Mouse (Mus musculus) spleen, adult 2 months (tissue): ENCODE data around the gene Gm9732. TPM values are rescaled to one million over a fixed set of nuclear protein-coding genes. Genes with fewer than 3 reads are reported as not detected.
"Not testable (repeated sequence)": the region's sequence is repeated elsewhere in the genome, so short reads cannot be mapped to it uniquely, and the experiment has no call there.

Source experiments
- DNase-seq, 2 experiments: peaks; one replicate each; pipeline versions ENCODE4 v3.0.0 to v3.0.0-alpha.2; 2012 to 2021; ENCODE audit warnings: low spot score in 2 of 2, low read depth in 1 of 2
- H3K27ac ChIP-seq: fragments of 200-500 bp; 2 replicates; pipeline ENCODE4 v1.5.1; 2012; ENCODE audit warnings: low read length, inconsistent platforms; ENCODE audit not compliant: insufficient read depth
- H3K27me3 ChIP-seq: fragments of 200-500 bp; 2 replicates; pipeline ENCODE4 v1.6.1; 2012; ENCODE audit warnings: mild to moderate bottlenecking, moderate library complexity, low read length, inconsistent platforms; ENCODE audit not compliant: control insufficient read depth, insufficient read depth
- H3K36me3 ChIP-seq: fragments of 200-500 bp; 2 replicates; pipeline ENCODE4 v1.6.1; 2012; ENCODE audit warnings: mild to moderate bottlenecking, low read length, inconsistent platforms; ENCODE audit not compliant: control insufficient read depth, insufficient read depth
- H3K4me1 ChIP-seq: fragments of 200-500 bp; 2 replicates; pipeline ENCODE4 v1.6.1; 2011; ENCODE audit warnings: inconsistent platforms; ENCODE audit not compliant: control insufficient read depth, insufficient read depth, insufficient read length
- H3K4me3 ChIP-seq: fragments of 200-500 bp; 2 replicates; pipeline ENCODE4 v1.5.1; 2011; ENCODE audit warnings: mild to moderate bottlenecking, inconsistent platforms; ENCODE audit not compliant: insufficient read depth, insufficient read length; ENCODE audit errors: extremely low read depth
- WGBS: fragments of 180-500 bp; shearing (Covaris S2); methylation state at CpG from one replicate; pipeline ENCODE4 v1.1.7; 2018; 5-methylcytosine and 5-hydroxymethylcytosine counted together
- polyA plus RNA-seq: library from polyadenylated mRNA; depleted of rRNA; stranded (reverse); fragments of >200 nt; gene quantifications from 2 replicates; pipeline ENCODE4 v1.2.3, GENCODE M21; 2012; rRNA removed

Gm9732 gene
- polyA plus RNA-seq, 1 experiment: not detected

DNA sequence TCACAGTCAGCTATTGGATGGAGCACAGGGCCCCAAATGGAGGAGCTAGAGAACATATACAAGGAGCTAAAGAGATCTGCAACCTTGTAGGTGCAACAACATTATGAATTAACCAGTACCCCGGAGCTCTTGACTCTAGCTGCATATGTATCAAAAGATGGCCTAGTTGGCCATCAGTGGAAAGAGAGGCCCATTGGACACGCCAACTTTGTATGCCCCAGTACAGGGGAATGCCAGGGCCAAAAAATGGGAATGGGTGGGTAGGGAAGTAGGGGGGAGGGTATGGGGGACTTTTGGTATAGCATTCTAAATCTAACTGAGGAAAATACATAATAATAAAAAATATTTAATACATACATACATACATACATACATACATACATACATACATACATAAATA lies 78.1 kb downstream of the Gm9732 start:
- not testable (repeated sequence) for DNase-seq, H3K4me3 ChIP-seq, H3K27me3 ChIP-seq, H3K36me3 ChIP-seq, H3K27ac ChIP-seq, H3K4me1 ChIP-seq
- 77% methylated on average over 2 of the region's 2 CpGs for WGBS

Other genes with a start within 250 kb of the Gm9732 start
- not detected in 2 replicates for gene Gm8094, start 198.4 kb upstream of the Gm9732 start, polyA plus RNA-seq
- not detected in 2 replicates for gene Gm8104, start 174.4 kb upstream of the Gm9732 start, polyA plus RNA-seq
- gene Gm7233, start 95.2 kb upstream of the Gm9732 start, polyA plus RNA-seq: not detected in 2 replicates
- not detected in 2 replicates for gene Gm8122, start 39.7 kb upstream of the Gm9732 start, polyA plus RNA-seq
- gene Gm8126, start 16.4 kb upstream of the Gm9732 start, polyA plus RNA-seq: not detected in 2 replicates
- not detected in 2 replicates for gene Gm8127, start 18.8 kb downstream of the Gm9732 start, polyA plus RNA-seq
- gene 1700001F09Rik, start 72.8 kb downstream of the Gm9732 start, polyA plus RNA-seq: not detected in 2 replicates
- not detected in 2 replicates for gene Gm8138, start 141.3 kb downstream of the Gm9732 start, polyA plus RNA-seq